Mouse (Mus musculus): ENCODE data around the gene Hdac7.

GRCm38 (mm10) chr15:97811307-97811706, 33.0 kb downstream of the Hdac7 start:
- no peak for TF ChIP-seq POLR2A (IDR thresholded peaks at IDR 0.05; ENCODE audit: borderline replicate concordance, control insufficient read depth, low read depth, low read length)
- no peak for TF ChIP-seq CTCF (IDR thresholded peaks at IDR 0.05; ENCODE audit: control insufficient read depth, insufficient read depth, low read length)
